Mouse (Mus musculus) heart, adult 2 months (tissue): Measurements from ENCODE around the gene Supt6. TPM values are rescaled to one million over a fixed set of nuclear protein-coding genes. Genes with fewer than 3 reads are reported as not detected.
"Not testable (repeated sequence)": the region's sequence is repeated elsewhere in the genome, so short reads cannot be mapped to it uniquely, and the experiment has no call there.

ENCODE experiments used
- DNase-seq, 2 experiments: peaks; one replicate each; pipeline ENCODE4 v3.0.0; 2021
- H3K27ac ChIP-seq: fragments of 200-600 bp; 2 replicates; pipeline ENCODE4 v1.8.1; 2022
- H3K27me3 ChIP-seq: fragments of 200-500 bp; 2 replicates; pipeline ENCODE4 v1.6.1; 2012; ENCODE audit warnings: mild to moderate bottlenecking, low read length, inconsistent platforms, mixed read lengths; ENCODE audit not compliant: control insufficient read depth, insufficient read depth
- H3K36me3 ChIP-seq: fragments of 200-500 bp; 2 replicates; pipeline ENCODE4 v1.6.1; 2012; ENCODE audit warnings: low read length, inconsistent platforms; ENCODE audit not compliant: control insufficient read depth, insufficient read depth
- H3K4me1 ChIP-seq: fragments of 200-500 bp; 2 replicates; pipeline ENCODE4 v1.6.1; 2011; ENCODE audit warnings: low read length; ENCODE audit not compliant: control insufficient read depth, insufficient read depth
- H3K4me3 ChIP-seq: fragments of 200-600 bp; 2 replicates; pipeline ENCODE4 v1.8.1; 2022
- H3K79me2 ChIP-seq: fragments of 200-500 bp; replicated peaks from 2 replicates; pipeline ENCODE4 v1.6.1; 2012; ENCODE audit warnings: mild to moderate bottlenecking, inconsistent platforms, low read length, moderate library complexity, mixed read lengths; ENCODE audit not compliant: control insufficient read depth, insufficient read depth
- H3K9ac ChIP-seq: fragments of 200-500 bp; 2 replicates; pipeline ENCODE4 v1.6.1; 2012; ENCODE audit warnings: low read depth, mild to moderate bottlenecking, control low read depth, inconsistent platforms, low read length, mixed read lengths
- CTCF ChIP-seq: fragments of 200-600 bp; IDR thresholded peaks from 2 replicates; pipeline ENCODE4 v1.8.1; 2022; ENCODE audit warnings: antibody characterized with exemption, mild to moderate bottlenecking, moderate library complexity
- EP300 ChIP-seq: fragments of 200-500 bp; IDR thresholded peaks from 2 replicates; pipeline ENCODE4 v1.6.1; 2011; ENCODE audit warnings: low read depth, low read length, control low read depth; ENCODE audit not compliant: insufficient read depth
- POLR2A ChIP-seq: fragments of 200-500 bp; IDR thresholded peaks from 2 replicates; pipeline ENCODE4 v1.6.1; 2011; ENCODE audit warnings: mild to moderate bottlenecking, low read depth, low read length, control low read depth; ENCODE audit not compliant: insufficient read depth
- WGBS: fragments of 180-500 bp; shearing (Covaris S2); methylation state at CpG from one replicate; pipeline ENCODE4 v1.1.7; 2018; 5-methylcytosine and 5-hydroxymethylcytosine counted together
- intact Hi-C: fragments of 180-260 bp; cut with DNase I; formaldehyde crosslinking; loops from one replicate; pipeline ENCODE4 v1.15.1; 2025
- polyA plus RNA-seq: library from polyadenylated mRNA; depleted of rRNA; stranded (reverse); fragments of >200 nt; gene quantifications from 2 replicates; pipeline ENCODE4 v1.2.3, GENCODE M21; 2012
- total RNA-seq, 2 experiments: library from RNA; stranded (reverse); gene quantifications; 2 replicates each; pipeline ENCODE4 v1.2.3; 2021

The Supt6 gene
- total and polyA plus RNA-seq, 3 experiments = 13.1 to 32.1 (median 29.5) TPM

- H3K36me3 ChIP-seq = no peaks in the 10 kb centered on the region
- intact Hi-C loops = no loop called here
- H3K79me2 ChIP-seq = no peaks in the 10 kb centered on the region
- 64% methylated on average over 1 of the region's 1 CpGs for WGBS
- H3K4me3 ChIP-seq = no peak within 1 kb of the TSS
- no peaks in the 10 kb centered on the region for H3K27me3 ChIP-seq
- DNase-seq = no peak
- no peak within 1 kb of the TSS for H3K9ac ChIP-seq
- no peak for TF ChIP-seq CTCF
- H3K4me1 ChIP-seq = peaks cover 4% of the 10 kb centered on the region; the same call in 1 of the 2 replicates
- no peak within 1 kb of the TSS for H3K27ac ChIP-seq
Observed at GRCm38 (mm10) chr11:78193113-78193512, 52.7 kb downstream of the Supt6 start, which contains the start of gene Proca1. Gene Proca1 (plus strand): TSS chr11:78193392.

GRCm38 (mm10) chr11:78190041-78190440, 55.7 kb downstream of the Supt6 start:
- no peaks in the 10 kb centered on the region for H3K27me3 ChIP-seq
- H3K4me1 ChIP-seq = peaks cover 3% of the 10 kb centered on the region; the same call in 1 of the 2 replicates
- intact Hi-C loops = no loop called here
- no peaks in the 10 kb centered on the region for H3K79me2 ChIP-seq
- H3K9ac ChIP-seq = no peak overlapping the region
- H3K4me3 ChIP-seq = no peak overlapping the region
- no peak for TF ChIP-seq EP300
- TF ChIP-seq POLR2A = no peak
- TF ChIP-seq CTCF = no peak
- no peaks in the 10 kb centered on the region for H3K36me3 ChIP-seq
- no peak overlapping the region for H3K27ac ChIP-seq
- 81% methylated on average over 6 of the region's 6 CpGs for WGBS
- DNase-seq = no peak

- peak; percentile 54 to 66 for DNase-seq
- Histone ChIP-seq H3K27ac (peak overlapping the region; percentile 64), H3K4me1 (0 out of 2 replicates have a peak, but pooled peaks cover 1% of the 10 kb centered on the region), H3K4me3 (peak overlapping the region; percentile 73), H3K36me3 (no peaks in the 10 kb centered on the region), H3K27me3 (no peaks in the 10 kb centered on the region), H3K79me2 (no peaks in the 10 kb centered on the region), H3K9ac (peak overlapping the region; percentile 78)
- TF ChIP-seq EP300 (no peak), CTCF (no peak), POLR2A (no peak)
- intact Hi-C loops = no loop called here
- 4% methylated on average over 42 of the region's 42 CpGs for WGBS
Observed at GRCm38 (mm10) chr11:78189234-78190040, 56.4 kb downstream of the Supt6 start.

GRCm38 (mm10) chr11:78188331-78189233, 57.2 kb downstream of the Supt6 start, which contains the start of gene Rab34:
Gene Rab34 (plus strand): TSS chr11:78188430.
- Histone ChIP-seq H3K4me1 (0 out of 2 replicates have a peak, but pooled peaks cover 1% of the 10 kb centered on the region), H3K79me2 (no peaks in the 10 kb centered on the region), H3K4me3 (peak within 1 kb of the TSS; percentile 73), H3K9ac (peak within 1 kb of the TSS; percentile 78), H3K36me3 (no peaks in the 10 kb centered on the region), H3K27ac (peak within 1 kb of the TSS; percentile 64), H3K27me3 (no peaks in the 10 kb centered on the region)
- peak; percentile 71 to 76 for DNase-seq
- intact Hi-C loops = no loop called here
- under 1% methylated on average over 73 of the region's 80 CpGs for WGBS
- TF ChIP-seq POLR2A (0 out of 2 replicates have a peak, but pooled peaks have one; percentile 51), EP300 (no peak), CTCF (no peak)

GRCm38 (mm10) chr11:78184702-78185101, 61.1 kb downstream of the Supt6 start:
- H3K9ac ChIP-seq, H3K4me1 ChIP-seq, H3K27ac ChIP-seq, H3K27me3 ChIP-seq, H3K4me3 ChIP-seq, intact Hi-C loops, DNase-seq, H3K79me2 ChIP-seq: not testable (repeated sequence)
- WGBS = 92% methylated on average over 6 of the region's 6 CpGs
- peaks cover 11% of the 10 kb centered on the region for H3K36me3 ChIP-seq
